Mouse (Mus musculus): ENCODE data around the gene Cdc6.

DNA sequence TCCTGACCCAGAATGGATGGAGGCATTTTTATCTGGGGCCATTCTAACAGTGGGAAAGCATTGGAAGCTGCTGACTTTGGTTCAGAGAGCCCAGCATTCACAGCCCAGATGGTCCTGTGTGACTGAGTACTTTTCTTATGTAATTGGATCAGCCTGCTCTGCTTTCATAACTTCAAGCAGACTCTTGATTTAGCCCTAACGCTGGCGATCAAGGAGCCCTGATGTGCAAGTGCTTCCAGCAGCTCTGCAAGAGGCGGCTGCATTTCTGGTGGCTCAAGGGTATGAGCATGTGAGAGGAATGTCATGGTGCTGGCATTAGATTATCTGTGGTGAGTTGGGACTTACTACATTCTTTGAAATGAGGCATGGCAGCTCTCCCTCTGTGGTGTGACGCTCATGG lies 35.6 kb upstream of the Cdc6 start:
- TF ChIP-seq CTCF (IDR thresholded peaks at IDR 0.05) (no peak), POLR2A (IDR thresholded peaks at IDR 0.05; ENCODE audit: insufficient read depth, low read depth, low read length) (no peak), EP300 (IDR thresholded peaks at IDR 0.05; ENCODE audit: insufficient read depth, low read depth, low read length) (0 out of 2 replicates have a peak, but pooled peaks have one; percentile 49)

Data from heart, adult 2 months (tissue).